Mouse (Mus musculus): ENCODE data around the gene Icmt.

Gene Icmt

GRCm38 (mm10) chr4:152300375-152300774 is 3.3 kb downstream of the Icmt start:
- no peak for DNase-seq (ENCODE audit: low read depth, low spot score)

DNA sequence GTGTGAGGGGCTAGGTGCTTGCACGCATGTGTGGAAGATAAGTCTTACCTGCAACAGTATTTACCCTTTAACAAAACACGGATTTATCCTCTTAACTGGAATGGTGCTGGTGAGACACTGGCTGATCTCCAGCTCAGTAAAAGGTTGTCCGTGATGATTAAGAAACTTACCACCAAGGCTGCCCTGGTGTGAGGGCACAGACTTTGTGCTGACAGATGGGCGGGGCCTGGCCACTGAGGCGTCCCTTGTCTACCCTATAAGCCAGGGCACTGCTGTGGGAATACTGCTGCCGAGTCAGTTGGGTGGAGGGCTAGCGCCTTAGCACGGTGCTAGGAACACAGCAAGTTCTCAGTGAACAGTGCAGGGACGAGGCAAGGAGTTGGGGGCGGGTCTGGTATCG is 5.0 kb downstream of the Icmt start:
- DNase-seq (ENCODE audit: low read depth, low spot score): no peak

DNA sequence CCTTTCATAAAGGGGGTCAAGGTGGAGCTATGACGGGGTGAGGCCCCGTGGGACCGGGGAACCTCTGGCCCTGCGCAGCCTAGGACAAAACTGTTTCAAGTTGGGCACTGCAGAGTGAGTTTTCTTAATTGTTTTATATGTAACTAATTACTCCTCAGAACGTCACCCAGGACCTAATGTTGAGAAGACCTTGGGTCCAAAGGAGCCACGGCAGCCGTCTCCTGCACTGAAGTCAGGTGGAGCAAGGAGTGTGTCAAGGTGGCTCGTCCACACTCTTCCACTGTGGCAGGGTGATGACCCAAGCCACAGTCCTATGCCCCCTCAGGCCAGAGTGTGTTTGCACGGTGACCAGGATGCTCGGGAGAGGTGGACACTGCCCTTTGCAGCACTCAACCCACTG is 6.1 kb downstream of the Icmt start:
- DNase-seq (ENCODE audit: low read depth, low spot score): no peak

- no peak for DNase-seq (ENCODE audit: low read depth, low spot score)
Measured at GRCm38 (mm10) chr4:152304685-152305084, 7.7 kb downstream of the Icmt start.

DNA sequence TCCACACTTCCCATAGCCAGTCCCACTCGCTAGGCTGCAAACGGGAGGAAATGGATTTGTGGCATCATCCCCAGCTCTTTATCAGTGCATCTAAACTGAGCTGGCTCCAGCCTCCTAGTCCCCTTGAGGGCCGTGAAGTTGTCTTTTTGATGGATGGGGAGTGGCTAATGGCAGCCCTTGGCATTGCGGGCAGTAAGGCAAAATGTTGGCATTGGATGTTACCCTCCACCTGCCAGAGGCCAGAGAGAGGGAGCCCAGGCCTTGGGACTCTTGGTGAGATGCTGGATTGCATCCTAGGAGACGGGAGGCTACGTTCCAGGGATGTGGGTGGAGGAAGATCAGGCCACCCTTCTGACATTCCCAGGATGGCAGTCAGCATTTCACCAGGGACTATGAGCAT is 9.0 kb downstream of the Icmt start:
- DNase-seq (ENCODE audit: low read depth, low spot score): no peak

- no peak for DNase-seq (ENCODE audit: low read depth, low spot score)
Measured at GRCm38 (mm10) chr4:152307542-152307941, 10.5 kb downstream of the Icmt start.

GRCm38 (mm10) chr4:152312186-152312585 is 15.2 kb downstream of the Icmt start:
- DNase-seq (ENCODE audit: low read depth, low spot score): no peak

GRCm38 (mm10) chr4:152313211-152313632 is 16.2 kb downstream of the Icmt start:
- no peak for DNase-seq (ENCODE audit: low read depth, low spot score)

DNA sequence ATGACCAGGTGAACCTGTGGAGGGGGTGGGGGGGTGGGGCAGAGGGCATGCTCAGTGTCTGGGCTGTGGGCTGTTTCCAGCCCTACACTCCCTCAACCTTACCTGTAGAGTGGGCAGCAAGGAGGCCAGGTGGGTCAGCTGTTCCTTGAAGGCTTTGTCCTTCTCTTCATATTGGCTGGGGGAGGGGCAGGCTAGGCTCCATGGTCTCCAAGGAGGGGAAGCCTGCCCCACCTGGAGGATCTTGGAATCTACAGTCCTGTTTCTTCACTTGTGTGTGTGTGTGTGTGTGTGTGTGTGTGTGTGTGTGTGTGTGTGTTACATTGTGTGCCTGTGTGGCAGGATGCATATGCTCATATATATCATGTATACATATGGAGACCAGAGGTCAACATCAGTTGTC is 16.9 kb downstream of the Icmt start:
- no peak for DNase-seq (ENCODE audit: low read depth, low spot score)

- DNase-seq (ENCODE audit: low read depth, low spot score): no peak
Measured at GRCm38 (mm10) chr4:152315498-152316213, 18.6 kb downstream of the Icmt start.

DNA sequence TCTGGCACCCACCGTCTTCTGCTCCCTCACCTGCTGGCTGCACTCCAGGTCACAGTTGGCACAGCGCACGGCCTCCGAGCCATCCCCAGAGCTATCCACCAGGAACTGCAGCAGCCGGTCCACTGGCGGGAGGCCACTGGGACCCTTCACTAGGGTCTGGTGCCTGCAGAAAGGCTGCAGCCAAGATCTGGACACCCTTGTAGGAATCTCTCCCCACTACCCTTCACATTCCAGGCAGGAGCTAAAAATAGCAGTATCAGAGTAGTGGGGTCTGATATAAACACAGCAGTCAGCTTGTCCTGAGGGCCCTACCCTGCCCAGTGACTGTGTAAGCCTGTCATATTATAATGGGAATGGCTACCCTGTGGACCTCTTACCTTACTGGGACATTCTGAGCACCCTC is 20.6 kb downstream of the Icmt start:
- no peak for DNase-seq (ENCODE audit: low read depth, low spot score)

GRCm38 (mm10) chr4:152318517-152319234 is 21.6 kb downstream of the Icmt start, which contains the start of gene Rnf207:
Gene Rnf207 (minus strand): TSS chr4:152318993.
- no peak for DNase-seq (ENCODE audit: low read depth, low spot score)

GRCm38 (mm10) chr4:152321464-152321863 is 24.4 kb downstream of the Icmt start:
- DNase-seq (ENCODE audit: low read depth, low spot score): no peak

GRCm38 (mm10) chr4:152324641-152325562 is 27.9 kb downstream of the Icmt start:
- no peak for DNase-seq (ENCODE audit: low read depth, low spot score)

DNA sequence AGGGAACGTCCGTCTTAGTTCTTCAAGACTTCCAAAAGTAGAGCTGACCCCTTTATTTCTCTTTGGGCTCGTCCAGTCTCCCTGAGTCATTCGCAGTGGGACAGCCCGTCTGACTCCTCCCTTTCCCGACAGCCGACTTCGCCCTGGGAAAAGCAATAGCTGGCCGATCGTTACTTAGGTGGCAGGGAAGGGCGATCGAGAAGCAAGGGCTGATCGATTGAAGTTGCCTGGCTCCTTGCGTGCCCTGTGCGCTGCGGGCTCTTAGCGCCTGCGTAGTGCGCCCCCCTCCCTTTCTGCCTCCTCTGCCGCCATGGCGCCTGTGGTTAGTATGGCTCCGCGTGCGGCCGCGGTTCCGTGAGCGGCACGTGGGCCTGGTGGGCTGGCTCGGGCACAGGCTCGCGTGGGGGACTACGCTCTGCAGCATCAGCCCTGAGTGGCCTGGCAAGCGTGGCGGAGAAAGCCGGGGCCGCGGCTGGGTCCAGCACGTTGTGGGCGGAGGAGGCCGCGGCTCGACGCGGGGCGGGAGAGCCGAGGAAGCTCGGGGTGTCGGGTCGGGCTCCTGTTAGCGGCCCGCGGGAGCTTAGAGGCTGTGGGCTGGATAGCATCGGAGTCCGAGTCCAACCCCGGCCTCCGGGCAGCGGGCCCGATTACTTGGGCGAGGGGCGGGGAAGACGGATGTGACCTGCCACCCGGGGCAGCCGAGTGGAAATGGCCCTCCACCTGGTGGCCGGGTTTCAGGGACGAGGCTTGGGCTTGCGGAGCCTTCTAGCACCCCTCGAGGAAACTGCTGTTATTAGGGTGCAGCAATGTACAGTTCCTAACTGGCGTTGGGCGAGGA is 28.8 kb downstream of the Icmt start, which contains the start of gene Rpl22:
TSS of gene Rpl22 (plus strand) at position 169 of the 838 bp plus-strand sequence.
- peak; percentile 96 for DNase-seq (ENCODE audit: low read depth, low spot score)

- no peak for DNase-seq (ENCODE audit: low read depth, low spot score)
Measured at GRCm38 (mm10) chr4:152326543-152326942, 29.5 kb downstream of the Icmt start.

DNA sequence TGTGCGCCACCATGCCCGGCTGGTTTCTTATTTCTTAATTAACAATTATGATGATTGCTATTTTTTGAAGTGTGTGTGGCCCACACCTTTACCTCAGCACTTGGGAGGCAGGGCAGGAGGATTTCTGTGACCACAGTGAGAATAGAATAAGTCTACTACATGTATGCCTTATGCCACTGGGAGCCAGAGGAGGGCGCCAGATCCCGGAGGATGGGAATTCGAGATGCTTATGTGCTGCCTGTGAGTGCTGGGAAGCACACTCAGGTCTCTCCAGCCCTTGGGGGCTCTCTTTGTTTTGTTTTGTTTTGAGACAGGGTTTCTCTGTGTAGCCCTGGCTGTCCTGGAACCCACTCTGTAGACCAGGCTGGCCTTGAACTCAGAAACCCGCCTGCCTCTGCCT is 31.7 kb downstream of the Icmt start:
- no peak for DNase-seq (ENCODE audit: low read depth, low spot score)

- peak; percentile 35 for DNase-seq (ENCODE audit: low read depth, low spot score)
Measured at GRCm38 (mm10) chr4:152332952-152333351, 35.9 kb downstream of the Icmt start.

DNA sequence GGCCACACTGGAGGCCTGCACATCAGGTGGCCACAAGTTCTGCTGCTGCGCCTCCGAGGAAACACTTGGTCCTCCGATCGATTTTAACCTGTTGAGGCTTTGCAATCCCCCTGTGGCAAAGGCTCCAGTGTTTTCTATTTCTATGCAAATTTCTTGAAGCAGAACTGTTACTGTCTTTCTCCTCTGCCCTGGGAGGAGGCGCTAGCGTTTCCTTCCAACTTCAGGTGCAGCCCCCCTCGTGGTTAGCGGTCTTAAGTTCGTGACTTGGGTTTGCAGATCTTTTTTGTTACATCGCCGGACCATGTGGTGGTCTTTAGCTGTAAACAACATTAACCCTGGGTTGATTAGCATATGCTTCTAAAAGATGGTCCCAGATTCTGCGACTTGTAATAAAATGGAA is 36.6 kb downstream of the Icmt start:
- no peak for DNase-seq (ENCODE audit: low read depth, low spot score)

DNA sequence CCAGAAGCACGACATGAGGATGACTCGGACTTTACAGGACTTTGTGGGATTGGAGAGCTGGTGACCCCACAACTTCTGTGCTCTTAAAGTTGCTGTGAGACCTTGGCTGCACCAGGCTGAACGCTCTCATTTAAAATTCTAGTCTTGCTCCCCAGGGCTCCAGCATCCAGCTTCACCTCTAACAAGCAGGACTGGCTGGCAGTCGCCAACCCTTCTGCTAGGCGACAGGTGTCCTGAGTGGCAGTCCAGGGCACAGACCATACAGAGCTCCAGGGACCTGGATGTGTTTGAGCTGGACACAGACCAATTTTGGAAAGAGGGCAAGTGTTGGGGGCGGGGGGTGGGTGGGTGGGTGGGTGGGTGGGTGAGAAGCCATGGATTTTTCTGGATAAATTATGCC is 40.7 kb downstream of the Icmt start:
- no peak for DNase-seq (ENCODE audit: low read depth, low spot score)
